Mouse (Mus musculus): ENCODE measurements around the gene Trit1.
"Not testable (repeated sequence)": the region's sequence is repeated elsewhere in the genome, so short reads cannot be mapped to it uniquely, and the experiment has no call there.

The Trit1 gene

DNA sequence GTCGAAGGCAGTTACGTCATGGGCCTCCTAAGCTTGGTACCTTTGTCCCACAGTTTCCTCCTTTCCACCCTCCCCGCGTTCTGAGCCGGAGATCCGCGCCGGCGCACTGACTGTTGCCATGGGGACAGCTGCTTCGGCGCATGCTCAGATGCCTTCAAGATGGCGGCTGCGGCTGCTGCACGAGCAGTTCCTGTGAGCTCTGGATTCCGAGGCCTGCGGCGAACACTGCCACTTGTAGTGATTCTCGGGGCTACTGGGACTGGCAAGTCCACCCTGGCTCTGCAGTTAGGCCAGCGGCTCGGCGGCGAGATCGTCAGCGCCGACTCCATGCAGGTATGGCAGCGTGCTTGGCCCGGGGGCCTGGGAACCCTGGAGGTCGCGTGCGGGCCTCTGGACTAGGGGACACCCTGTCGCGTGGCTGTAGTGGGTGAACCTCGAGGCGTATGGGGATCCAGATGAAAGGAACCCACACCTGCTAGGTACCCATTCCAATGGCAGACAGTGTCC is at the start of gene Trit1:
Gene Trit1 (plus strand): TSS at position 147 of the 507 bp plus-strand sequence.
- peak; percentile 82 for DNase-seq (ENCODE audit: low read depth)

- DNase-seq (ENCODE audit: low read depth), result no peak
Observed at GRCm38 (mm10) chr4:122968106-122968505, 48.3 kb upstream of the Trit1 start.

DNA sequence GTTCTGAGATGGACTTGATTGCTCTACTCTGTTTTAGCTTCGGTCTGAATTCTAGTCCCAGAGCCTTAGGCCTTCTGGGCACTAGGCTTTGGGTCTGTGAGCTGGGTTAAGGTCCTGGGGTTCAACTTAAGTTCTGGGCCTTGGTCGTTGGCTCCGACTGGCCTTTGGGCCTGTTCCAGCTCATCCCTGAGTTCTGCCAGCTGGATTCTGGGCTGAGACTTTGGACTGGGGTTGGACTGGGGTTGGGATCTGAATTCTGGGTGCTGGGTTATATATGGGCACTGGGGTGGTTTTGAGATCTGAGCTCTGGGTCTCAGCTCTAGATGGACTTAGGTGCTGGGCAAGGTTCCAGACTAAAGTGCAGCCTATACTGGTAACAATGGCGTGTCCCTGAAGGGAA is 45.2 kb upstream of the Trit1 start:
- no peak for DNase-seq (ENCODE audit: low read depth)

GRCm38 (mm10) chr4:122971646-122972045 is 44.8 kb upstream of the Trit1 start:
- no peak for DNase-seq (ENCODE audit: low read depth)

- no peak for DNase-seq (ENCODE audit: low read depth)
Observed at GRCm38 (mm10) chr4:122972056-122972455, 44.3 kb upstream of the Trit1 start.

GRCm38 (mm10) chr4:122974976-122975520 is 41.3 kb upstream of the Trit1 start:
- no peak for DNase-seq (ENCODE audit: low read depth)

- no peak for DNase-seq (ENCODE audit: low read depth)
Observed at GRCm38 (mm10) chr4:122976885-122977284, 39.5 kb upstream of the Trit1 start.

- DNase-seq (ENCODE audit: low read depth), result no peak
Observed at GRCm38 (mm10) chr4:122978850-122979249, 37.5 kb upstream of the Trit1 start.

DNA sequence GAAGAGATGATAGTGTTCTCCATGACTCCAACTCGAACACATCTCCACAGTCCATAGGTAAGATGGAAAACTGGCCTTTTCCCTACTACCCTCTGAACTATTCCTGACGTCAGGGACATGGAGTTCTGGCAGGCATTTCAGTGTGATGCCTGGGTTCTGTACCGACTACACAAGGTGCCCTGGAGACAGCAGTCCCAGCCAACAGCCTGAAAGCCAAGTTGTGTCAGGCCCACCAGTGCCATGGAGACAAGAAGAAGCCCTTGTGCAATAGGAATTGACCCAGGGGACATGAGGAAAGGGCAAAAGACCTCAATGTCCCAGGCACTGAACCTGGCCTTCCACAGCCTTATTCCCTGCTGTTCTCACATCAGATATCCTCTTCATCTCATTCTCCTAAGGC is 36.6 kb upstream of the Trit1 start:
- DNase-seq (ENCODE audit: low read depth), result no peak

- no peak for DNase-seq (ENCODE audit: low read depth)
Observed at GRCm38 (mm10) chr4:122980684-122981083, 35.7 kb upstream of the Trit1 start.

DNA sequence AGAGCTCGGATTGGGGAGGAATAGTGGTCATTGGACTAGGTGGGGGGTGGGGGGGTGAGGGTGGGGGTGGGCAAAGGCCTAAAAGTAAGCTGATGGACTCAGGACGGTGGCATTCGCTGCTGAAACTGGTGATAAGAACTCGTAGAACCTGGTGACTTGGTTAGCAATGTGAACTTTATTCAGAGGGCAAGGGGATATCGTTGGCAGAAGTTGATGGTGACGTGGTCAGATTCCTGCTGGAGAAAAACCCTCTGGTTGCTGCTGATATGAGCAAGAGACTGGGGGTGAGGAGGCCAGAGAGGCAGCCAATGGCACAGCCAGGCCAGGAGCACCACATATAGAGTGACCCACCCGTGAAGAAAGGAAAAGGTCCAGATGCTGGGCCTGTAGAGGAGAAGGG is 35.2 kb upstream of the Trit1 start:
- no peak for DNase-seq (ENCODE audit: low read depth)

DNA sequence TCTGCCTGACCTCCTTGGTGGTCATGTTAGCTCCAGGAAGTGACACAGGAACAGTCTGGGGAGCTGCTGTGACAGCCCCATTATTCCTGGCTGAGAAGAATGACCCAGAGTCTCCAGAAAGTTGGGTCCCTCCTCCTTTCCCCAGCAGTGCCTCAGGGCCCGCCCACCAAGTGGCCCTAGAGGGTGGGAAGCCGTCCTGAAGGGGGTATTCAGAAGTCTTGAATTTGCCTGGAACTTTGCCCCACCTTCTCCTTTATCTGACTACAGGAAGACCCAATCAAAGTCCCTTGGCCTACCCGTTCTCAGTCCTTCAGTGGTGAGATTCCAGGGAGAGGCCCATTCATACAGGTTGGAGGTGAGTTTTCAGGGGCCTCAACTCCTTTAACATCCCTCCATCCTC is 34.5 kb upstream of the Trit1 start:
- DNase-seq (ENCODE audit: low read depth), result no peak

DNA sequence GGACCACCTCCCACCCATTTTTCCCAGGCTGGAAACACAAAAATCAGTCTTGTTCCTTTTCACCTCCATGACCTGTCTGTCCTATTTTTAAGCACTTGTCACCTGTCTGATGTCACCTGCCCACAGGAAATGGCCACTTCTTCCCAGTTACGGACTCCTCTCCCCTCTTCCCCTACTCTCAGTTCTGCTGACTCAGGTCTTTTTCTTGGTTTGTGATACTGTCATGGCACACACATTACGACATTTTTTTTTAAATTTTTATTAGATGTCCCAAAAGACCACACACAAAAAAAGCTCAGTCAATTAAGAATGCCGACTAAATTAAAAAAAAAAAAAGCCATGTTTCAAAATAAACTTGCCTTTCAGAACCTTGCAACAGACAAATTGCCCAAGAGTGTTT is 33.9 kb upstream of the Trit1 start:
- no peak for DNase-seq (ENCODE audit: low read depth)

DNA sequence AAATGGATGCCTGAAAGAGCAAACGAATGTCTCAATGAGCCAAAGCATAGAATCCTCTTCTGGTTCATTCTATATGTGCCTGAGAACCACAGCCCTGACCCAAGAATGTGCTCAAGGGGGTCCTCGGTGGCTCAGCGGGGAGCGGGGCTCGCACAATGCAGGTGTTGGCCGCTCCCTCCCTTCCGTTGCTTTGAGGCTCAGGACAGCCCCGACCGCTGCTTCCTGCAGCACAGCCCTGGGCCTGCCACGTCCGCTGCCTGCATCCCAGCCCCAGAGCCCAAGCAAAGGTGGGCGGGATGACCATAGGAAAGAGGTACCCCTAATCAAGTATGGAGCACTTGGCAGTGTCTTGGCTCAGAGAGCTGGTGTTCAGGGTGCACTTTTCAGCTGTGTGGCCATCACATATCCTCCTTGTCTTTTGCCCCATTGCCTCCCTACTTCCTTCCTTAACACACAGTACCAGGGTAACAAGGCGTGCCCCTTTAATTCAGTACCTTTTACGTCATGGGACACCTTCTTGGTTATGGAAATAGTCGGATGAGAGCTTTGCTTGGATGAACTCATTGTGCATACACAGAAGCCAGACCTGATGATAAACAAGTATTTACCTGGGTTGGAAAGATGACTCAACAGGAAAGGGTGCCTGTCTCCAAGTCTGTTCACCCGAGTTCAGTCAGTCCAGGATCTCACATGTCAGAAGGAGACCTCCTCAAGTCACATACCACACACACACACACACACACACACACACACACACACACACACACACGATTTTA is 32.7 kb upstream of the Trit1 start:
- no peak for DNase-seq (ENCODE audit: low read depth)

DNA sequence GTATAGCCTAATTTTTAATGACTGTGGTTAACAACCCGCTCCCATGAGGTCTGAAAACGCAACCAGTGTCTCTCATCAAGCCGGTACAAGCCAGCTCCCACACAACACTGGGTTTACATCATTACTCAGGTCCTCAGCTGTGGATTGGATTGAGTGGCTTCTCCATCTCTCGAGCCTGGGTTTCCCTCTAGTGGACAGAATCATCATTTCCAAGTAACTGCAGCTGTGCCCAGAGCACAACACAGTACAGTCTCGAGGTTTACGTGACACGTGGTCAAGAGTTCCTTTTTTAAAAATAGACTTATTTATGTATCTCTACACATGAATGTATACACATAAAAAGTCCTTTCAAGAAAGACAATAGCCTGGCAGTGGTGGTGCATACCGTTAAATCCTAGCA is 31.3 kb upstream of the Trit1 start:
- DNase-seq (ENCODE audit: low read depth), result no peak

- DNase-seq (ENCODE audit: low read depth), result no peak
Observed at GRCm38 (mm10) chr4:122987421-122987820, 29.0 kb upstream of the Trit1 start.

- DNase-seq (ENCODE audit: low read depth), result not testable (repeated sequence)
Observed at GRCm38 (mm10) chr4:122988004-122988403, 28.4 kb upstream of the Trit1 start.

DNA sequence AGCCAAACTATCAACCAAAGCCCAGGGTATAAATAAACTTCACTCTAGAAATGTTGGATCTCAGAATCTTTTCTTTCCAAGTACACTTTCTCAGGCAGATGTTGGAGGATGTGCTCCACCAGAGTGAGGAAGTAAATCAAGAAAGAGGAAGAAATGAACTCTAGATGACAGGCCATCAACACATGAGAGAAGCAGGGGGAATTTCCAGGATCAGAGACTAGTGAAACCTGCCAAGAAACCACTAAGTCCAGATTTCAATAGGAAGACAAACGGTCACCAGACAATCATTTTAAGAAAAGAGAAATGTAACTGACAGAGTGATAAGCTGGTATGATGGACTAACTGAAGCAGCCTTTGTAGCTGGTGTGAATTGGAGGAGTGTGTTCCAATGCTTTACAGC is 25.2 kb upstream of the Trit1 start:
- DNase-seq (ENCODE audit: low read depth), result no peak

GRCm38 (mm10) chr4:122992276-122992675 is 24.1 kb upstream of the Trit1 start:
- no peak for DNase-seq (ENCODE audit: low read depth)

DNA sequence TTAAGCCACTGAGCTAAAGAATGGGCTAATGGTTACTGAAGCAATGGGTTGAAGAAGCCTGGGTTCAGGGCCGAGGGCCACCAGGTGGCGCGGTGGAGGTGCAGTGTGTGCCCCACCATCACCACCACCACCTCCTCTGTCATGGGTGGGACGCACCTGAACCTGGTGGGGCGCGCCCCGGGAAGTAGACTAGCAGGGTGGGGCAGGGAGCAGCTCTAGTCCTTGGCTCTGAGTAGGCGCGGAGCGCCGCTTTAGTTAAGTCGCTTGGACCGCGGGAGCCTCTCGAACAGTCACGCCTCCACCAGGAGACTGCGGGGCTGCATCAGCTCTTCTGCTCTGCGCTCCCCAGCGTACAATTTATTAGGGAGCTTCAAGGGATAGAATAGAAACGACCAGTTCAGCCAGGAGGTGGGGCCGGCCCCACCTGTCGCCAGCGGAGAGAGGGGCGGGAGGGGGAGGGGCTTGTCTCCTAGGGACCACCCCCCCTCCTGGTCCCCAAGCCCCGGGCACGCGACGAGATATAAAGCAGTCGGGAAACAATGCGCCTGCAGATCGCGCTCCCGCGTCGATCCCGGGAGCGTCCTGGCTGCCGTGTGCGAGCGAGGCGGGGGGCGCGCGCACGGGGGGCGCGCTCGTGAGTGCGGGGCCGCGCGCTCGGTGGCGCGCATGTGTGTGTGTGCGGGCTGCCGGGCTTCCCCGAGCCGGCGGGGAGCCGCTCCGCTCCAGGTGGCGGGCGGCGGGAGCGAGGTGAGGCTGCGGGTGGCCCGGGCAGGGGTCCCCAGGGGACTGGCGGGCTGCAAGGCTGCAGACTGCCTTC is 20.8 kb upstream of the Trit1 start, which contains the start of gene Mycl:
Gene Mycl (plus strand): TSS at position 249 of the 817 bp plus-strand sequence.
- DNase-seq (ENCODE audit: low read depth), result peak; percentile 51

DNA sequence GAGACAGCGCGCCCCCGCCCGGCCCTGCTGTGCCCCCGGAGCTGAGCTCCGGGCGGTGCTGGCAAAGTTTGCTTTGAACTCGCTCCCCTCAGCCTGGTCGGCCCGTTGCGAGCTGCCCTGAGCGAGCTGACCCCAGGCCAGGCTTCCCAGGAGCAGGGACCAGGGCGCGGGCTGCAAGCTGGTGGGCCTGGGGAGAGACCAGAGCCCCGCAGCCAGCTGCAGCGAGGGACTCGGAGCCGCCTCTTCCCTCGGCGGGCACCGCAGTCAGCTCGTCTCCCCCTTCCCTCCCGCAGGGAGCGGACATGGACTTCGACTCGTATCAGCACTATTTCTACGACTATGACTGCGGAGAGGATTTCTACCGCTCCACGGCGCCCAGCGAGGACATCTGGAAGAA is 20.2 kb upstream of the Trit1 start:
- DNase-seq (ENCODE audit: low read depth), result no peak

DNA sequence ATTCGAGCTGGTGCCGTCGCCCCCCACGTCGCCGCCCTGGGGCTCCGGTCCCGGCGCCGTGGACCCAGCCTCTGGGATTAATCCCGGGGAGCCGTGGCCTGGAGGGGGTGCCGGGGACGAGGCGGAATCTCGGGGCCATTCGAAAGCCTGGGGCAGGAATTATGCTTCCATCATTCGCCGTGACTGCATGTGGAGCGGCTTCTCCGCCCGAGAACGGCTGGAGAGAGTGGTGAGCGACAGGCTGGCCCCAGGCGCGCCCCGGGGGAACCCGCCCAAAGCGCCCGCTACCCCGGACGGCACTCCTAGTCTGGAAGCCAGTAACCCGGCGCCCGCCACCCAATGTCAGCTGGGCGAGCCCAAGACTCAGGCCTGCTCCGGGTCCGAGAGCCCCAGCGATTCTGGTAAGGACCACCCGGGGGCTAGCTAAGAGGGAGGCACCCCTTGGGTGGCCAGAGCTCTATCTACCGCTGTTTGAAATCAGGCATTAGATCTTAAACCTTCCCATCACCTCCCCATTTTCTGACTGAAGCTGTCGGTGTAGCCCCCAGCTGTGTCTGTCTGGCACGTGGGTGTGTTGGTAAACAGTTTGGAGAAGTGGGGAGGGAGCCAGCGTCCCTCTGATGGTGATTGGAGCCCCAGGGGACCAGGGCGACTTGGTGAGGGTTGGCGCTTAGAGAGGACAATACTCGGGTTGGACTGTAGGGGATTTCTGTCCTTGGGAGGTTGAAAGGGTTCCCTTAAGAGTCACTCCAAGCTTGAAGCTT is 19.6 kb upstream of the Trit1 start:
- no peak for DNase-seq (ENCODE audit: low read depth)
